Mouse (Mus musculus) liver, postnatal 0 days (tissue): ENCODE data around the gene Rad51b.

Experiments
- CTCF ChIP-seq: sonication (generic); IDR thresholded peaks from 2 replicates; pipeline ENCODE4 v1.5.1; 2016; ENCODE audit warnings: antibody characterized with exemption, low read depth
- EP300 ChIP-seq: IDR thresholded peaks from 2 replicates; pipeline ENCODE4 v1.6.1; 2016; ENCODE audit warnings: antibody characterized with exemption, low read depth, mild to moderate bottlenecking

GRCm38 (mm10) chr12:79596842-79597241 is 299.8 kb downstream of the Rad51b start:
- TF ChIP-seq EP300 (no peak), CTCF (no peak)
